Mouse (Mus musculus): ENCODE measurements around the gene Tbrg1. TPM values are rescaled to one million over a fixed set of nuclear protein-coding genes. Genes with fewer than 3 reads are reported as not detected.

Gene Tbrg1
- polyA plus RNA-seq, 1 experiment, result 159 TPM

DNA sequence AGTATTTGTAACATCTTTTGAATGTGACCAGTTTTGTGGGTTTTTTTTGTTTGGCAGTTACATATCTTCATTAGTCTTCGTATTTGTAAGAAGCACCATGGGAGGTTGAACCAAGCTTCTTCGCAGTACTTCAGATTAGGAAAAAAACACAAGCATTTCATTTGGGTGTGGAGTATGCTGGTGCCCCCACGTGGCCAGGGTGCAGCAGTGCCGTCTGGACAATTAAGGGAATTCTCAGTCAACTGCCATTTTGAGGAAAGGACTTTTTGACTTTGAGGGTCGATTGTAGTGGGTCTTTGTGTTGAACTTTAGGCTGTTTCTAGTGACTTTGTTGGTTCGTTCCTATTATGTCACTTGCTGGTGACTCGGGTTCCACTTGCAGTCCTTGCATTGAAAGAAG lies 20.8 kb downstream of the Tbrg1 start:
- TF ChIP-seq POLR2A (IDR thresholded peaks at IDR 0.05; ENCODE audit: low read depth, low read length) (no peak), CTCF (IDR thresholded peaks at IDR 0.05; ENCODE audit: borderline replicate concordance, insufficient read depth, low read length) (peak; percentile 73; the same call in 1 of the 2 replicates)
- no peak overlapping the region for H3K4me3 ChIP-seq (ENCODE audit: insufficient read depth, low read length)
- peaks cover 6% of the 10 kb centered on the region; the same call in 1 of the 2 replicates for H3K4me1 ChIP-seq (ENCODE audit: control insufficient read depth, insufficient read depth, low read length)
- no peak overlapping the region for H3K27ac ChIP-seq (ENCODE audit: insufficient read depth, low read length)

DNA sequence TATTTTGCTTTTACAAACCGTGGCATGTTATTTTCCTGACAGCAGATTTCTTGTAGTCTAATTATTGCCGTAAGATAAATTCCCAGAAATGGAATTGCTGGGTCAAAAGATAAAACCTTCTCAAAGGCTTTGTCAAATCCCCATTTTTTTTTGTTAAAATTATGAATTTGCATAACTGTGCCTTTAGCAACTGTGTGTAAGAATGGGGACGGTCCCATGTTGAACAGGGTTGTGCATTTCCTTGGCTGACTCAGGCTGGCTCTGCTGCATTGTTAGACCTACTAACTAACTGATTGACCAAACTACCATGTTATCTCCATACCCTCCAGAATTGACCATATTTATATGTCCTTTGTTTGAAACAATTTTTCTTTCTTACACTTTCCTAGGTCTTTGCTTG lies 22.8 kb downstream of the Tbrg1 start:
- Histone ChIP-seq H3K27ac (ENCODE audit: insufficient read depth, low read length) (no peak overlapping the region), H3K4me3 (ENCODE audit: insufficient read depth, low read length) (no peak overlapping the region), H3K4me1 (ENCODE audit: control insufficient read depth, insufficient read depth, low read length) (peaks cover 9% of the 10 kb centered on the region; the same call in 1 of the 2 replicates)
- TF ChIP-seq CTCF (IDR thresholded peaks at IDR 0.05; ENCODE audit: borderline replicate concordance, insufficient read depth, low read length) (no peak), POLR2A (IDR thresholded peaks at IDR 0.05; ENCODE audit: low read depth, low read length) (no peak)

DNA sequence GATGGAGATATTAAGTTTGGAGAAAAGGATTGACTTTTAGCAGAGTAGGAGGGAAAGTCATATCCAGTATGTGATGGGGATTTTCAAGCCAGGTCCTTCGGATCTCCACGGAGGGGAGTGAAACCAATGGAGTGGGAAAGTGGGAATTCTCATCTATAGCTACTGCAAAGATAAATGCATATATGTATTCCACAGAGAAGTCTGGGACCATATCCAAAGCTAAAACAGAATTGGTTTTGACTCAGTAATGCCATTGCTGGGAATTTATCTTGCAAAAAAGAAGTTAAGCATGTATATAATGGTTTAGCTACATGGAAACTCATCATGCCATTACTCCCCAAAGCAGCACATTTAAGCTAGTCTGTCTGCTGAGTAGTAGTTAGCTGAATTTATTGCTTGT lies 24.8 kb downstream of the Tbrg1 start:
- H3K27ac ChIP-seq (ENCODE audit: insufficient read depth, low read length), result no peak overlapping the region
- TF ChIP-seq CTCF (IDR thresholded peaks at IDR 0.05; ENCODE audit: borderline replicate concordance, insufficient read depth, low read length) (no peak), POLR2A (IDR thresholded peaks at IDR 0.05; ENCODE audit: low read depth, low read length) (no peak)
- peaks cover 7% of the 10 kb centered on the region; the same call in 1 of the 2 replicates for H3K4me1 ChIP-seq (ENCODE audit: control insufficient read depth, insufficient read depth, low read length)
- H3K4me3 ChIP-seq (ENCODE audit: insufficient read depth, low read length), result no peak overlapping the region

DNA sequence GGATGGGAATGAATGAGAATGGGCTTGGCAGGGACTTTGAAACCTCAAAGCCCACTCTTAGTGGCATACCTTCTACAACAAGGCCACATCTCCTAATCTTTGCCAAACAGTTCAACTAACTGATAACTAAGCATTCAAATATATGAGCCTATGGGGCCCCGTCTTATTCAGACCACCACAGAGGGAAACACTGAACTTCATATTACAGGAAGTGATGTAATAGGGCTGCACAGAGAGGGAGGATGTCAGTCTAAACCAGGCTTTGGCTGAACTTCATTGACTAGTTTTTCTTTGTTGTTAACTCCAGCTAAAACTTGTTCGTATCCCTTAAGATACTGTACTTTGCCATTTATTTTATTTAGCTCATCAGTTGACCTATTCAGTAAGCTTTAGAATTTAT lies 27.2 kb downstream of the Tbrg1 start:
- Histone ChIP-seq H3K4me3 (ENCODE audit: insufficient read depth, low read length) (no peak overlapping the region), H3K4me1 (ENCODE audit: control insufficient read depth, insufficient read depth, low read length) (0 out of 2 replicates have a peak, but pooled peaks cover 3% of the 10 kb centered on the region), H3K27ac (ENCODE audit: insufficient read depth, low read length) (no peak overlapping the region)
- no peak for TF ChIP-seq POLR2A (IDR thresholded peaks at IDR 0.05; ENCODE audit: low read depth, low read length)
- no peak for TF ChIP-seq CTCF (IDR thresholded peaks at IDR 0.05; ENCODE audit: borderline replicate concordance, insufficient read depth, low read length)

DNA sequence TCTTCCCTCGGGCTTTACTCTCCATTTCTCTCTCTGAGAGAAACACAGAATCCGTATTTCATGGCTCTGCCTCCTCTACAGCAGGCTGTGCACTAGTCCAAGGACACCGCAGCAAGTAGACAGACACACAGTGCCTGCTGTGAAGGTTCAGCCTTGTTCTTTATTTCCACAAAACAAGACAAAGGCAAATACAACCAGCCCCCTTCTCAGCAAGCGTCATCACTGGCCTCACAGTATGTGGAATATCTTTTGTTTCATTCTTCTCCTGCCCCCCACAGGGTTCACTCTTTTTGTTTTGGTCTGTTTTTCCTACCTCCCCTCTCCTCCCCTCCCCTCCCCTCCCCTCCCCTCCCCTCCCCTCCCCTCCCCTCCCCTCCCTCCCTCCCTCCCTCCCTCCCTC lies 28.5 kb downstream of the Tbrg1 start:
- TF ChIP-seq POLR2A (IDR thresholded peaks at IDR 0.05; ENCODE audit: low read depth, low read length) (no peak), CTCF (IDR thresholded peaks at IDR 0.05; ENCODE audit: borderline replicate concordance, insufficient read depth, low read length) (no peak)
- no peak overlapping the region for H3K4me3 ChIP-seq (ENCODE audit: insufficient read depth, low read length)
- H3K4me1 ChIP-seq (ENCODE audit: control insufficient read depth, insufficient read depth, low read length), result 0 out of 2 replicates have a peak, but pooled peaks cover 3% of the 10 kb centered on the region
- H3K27ac ChIP-seq (ENCODE audit: insufficient read depth, low read length), result no peak overlapping the region

DNA sequence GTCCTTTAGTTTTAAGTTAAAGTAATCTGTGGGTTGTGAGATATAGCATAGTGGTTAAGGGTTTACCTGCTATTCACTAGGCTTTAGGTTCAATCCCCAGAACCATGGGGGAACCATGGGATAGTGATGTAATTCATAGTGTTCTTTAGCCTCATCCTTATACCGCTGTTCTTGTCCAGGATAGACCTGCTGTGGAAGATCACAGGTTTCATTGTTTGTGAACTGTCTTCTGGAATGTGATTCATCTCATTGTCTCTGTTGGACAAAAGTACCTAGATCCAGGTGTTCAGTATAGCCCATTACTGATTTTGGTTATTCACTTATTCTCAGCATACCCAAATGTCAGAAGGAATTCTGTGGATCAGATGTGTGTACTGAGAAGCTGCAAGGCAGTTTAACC lies 29.8 kb downstream of the Tbrg1 start:
- no peak for TF ChIP-seq CTCF (IDR thresholded peaks at IDR 0.05; ENCODE audit: borderline replicate concordance, insufficient read depth, low read length)
- TF ChIP-seq POLR2A (IDR thresholded peaks at IDR 0.05; ENCODE audit: low read depth, low read length), result no peak
- H3K4me1 ChIP-seq (ENCODE audit: control insufficient read depth, insufficient read depth, low read length), result 0 out of 2 replicates have a peak, but pooled peaks cover 3% of the 10 kb centered on the region

DNA sequence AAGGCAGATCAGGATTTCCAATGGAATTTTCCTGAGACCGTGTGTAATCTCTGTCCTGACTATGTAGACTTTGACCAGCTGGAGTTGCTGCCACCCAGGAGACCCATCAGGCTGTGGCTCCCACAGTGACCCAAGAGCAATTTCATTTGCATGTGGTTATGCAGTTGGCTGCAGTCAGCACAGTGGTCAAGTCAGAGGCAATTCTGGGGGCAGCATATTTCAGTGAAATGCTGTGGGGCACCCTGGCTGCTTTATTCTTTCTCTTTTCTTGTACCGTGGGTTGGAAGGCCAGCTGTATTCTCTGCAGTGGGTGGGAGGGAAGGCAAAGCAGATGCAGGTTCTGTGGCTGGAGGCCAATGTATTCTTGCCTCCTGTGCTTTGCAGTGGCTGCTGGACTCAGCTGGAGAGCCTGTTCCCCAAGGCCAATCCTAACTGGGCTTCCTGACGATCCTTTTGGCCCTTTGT lies 31.0 kb downstream of the Tbrg1 start:
- 0 out of 2 replicates have a peak, but pooled peaks cover 3% of the 10 kb centered on the region for H3K4me1 ChIP-seq (ENCODE audit: control insufficient read depth, insufficient read depth, low read length)
- no peak overlapping the region for H3K4me3 ChIP-seq (ENCODE audit: insufficient read depth, low read length)
- TF ChIP-seq POLR2A (IDR thresholded peaks at IDR 0.05; ENCODE audit: low read depth, low read length), result no peak
- no peak for TF ChIP-seq CTCF (IDR thresholded peaks at IDR 0.05; ENCODE audit: borderline replicate concordance, insufficient read depth, low read length)
- no peak overlapping the region for H3K27ac ChIP-seq (ENCODE audit: insufficient read depth, low read length)

More for the DNA sequence above, 29.8 kb downstream of the Tbrg1 start:
- Histone ChIP-seq H3K4me3 (ENCODE audit: insufficient read depth, low read length) (no peak overlapping the region), H3K27ac (ENCODE audit: insufficient read depth, low read length) (no peak overlapping the region)

DNA sequence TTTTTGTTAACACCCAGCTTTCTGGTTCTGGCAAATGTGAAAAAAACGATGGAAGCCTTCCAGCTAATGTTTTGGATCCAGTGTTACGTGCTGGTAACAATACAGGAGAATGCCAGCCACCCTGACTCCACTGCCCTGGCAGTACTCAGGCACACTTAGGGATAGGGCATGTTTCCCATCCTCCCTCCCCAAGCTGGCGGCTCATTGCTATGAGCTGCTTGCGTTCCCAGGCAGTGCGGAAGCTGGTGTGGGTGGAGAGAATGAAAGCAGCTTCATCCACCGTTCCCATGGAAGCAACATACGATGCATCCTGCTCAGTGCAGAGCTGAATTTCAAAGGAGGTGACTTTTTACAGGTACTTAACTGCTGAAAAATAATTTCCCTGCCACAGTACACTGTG lies 31.5 kb downstream of the Tbrg1 start:
- Histone ChIP-seq H3K4me1 (ENCODE audit: control insufficient read depth, insufficient read depth, low read length) (no peaks in the 10 kb centered on the region), H3K27ac (ENCODE audit: insufficient read depth, low read length) (no peak overlapping the region), H3K4me3 (ENCODE audit: insufficient read depth, low read length) (no peak overlapping the region)
- TF ChIP-seq CTCF (IDR thresholded peaks at IDR 0.05; ENCODE audit: borderline replicate concordance, insufficient read depth, low read length) (no peak), POLR2A (IDR thresholded peaks at IDR 0.05; ENCODE audit: low read depth, low read length) (no peak)

DNA sequence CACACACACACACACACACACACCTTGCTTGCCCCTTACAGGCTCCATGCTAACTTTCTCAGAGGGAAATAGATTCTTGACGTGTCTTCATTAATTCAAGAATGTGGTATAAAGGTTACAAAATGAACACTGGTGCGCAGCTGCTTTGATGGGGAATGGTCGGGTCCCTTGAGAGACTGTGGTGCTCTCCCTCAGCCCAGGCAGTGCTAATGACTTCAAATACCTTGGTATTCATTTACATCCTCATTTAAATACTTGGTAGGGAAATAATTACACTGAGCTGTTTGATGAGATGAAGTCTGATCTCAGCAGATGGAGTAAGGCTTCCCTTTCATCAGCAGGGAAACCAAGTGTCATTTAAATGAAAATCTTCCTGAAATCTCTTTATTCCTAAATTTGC lies 32.0 kb downstream of the Tbrg1 start:
- TF ChIP-seq POLR2A (IDR thresholded peaks at IDR 0.05; ENCODE audit: low read depth, low read length), result no peak
- no peak overlapping the region for H3K4me3 ChIP-seq (ENCODE audit: insufficient read depth, low read length)
- H3K4me1 ChIP-seq (ENCODE audit: control insufficient read depth, insufficient read depth, low read length), result no peaks in the 10 kb centered on the region
- no peak overlapping the region for H3K27ac ChIP-seq (ENCODE audit: insufficient read depth, low read length)

DNA sequence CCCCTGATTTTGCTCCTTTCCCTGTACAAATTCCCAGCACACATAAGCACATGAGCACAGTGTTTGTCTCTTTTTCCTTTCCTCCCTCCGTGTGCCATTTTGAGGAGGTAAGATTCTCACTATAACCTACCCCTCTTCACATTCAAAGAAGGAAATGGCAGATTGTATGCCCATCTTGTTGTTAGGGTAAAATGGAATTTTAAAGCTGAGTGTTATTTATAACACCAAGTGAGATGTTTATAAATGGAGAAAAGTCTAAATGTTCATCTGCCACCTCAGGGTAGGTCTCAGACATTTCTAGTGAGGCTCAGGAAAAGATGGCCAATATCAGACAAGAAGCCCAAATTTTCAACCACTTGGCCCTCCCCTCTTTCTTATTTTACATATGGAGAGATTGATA lies 32.6 kb downstream of the Tbrg1 start:
- H3K27ac ChIP-seq (ENCODE audit: insufficient read depth, low read length), result no peak overlapping the region
- H3K4me3 ChIP-seq (ENCODE audit: insufficient read depth, low read length), result no peak overlapping the region
- no peaks in the 10 kb centered on the region for H3K4me1 ChIP-seq (ENCODE audit: control insufficient read depth, insufficient read depth, low read length)
- TF ChIP-seq POLR2A (IDR thresholded peaks at IDR 0.05; ENCODE audit: low read depth, low read length), result no peak

DNA sequence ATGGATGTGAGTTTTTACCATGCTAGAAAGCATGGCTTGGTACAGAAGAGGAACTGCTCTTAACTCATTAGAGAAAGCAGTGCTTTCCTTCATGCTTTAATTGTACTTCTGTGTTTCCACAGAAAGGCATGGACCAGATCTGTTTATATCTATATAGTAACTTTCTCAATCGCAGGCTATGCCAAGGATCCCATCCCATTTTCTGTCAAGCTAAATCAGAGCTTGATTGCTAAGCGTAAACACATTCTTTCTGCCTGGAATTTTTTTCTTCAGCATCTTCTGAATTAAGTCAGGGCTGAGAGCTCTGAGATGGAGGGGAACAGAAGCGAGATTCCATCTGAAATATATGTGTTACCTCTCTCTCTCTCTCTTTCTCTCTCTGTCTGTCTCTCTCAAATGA lies 33.1 kb downstream of the Tbrg1 start:
- TF ChIP-seq POLR2A (IDR thresholded peaks at IDR 0.05; ENCODE audit: low read depth, low read length) (no peak), CTCF (IDR thresholded peaks at IDR 0.05; ENCODE audit: borderline replicate concordance, insufficient read depth, low read length) (no peak)
- Histone ChIP-seq H3K4me1 (ENCODE audit: control insufficient read depth, insufficient read depth, low read length) (no peaks in the 10 kb centered on the region), H3K4me3 (ENCODE audit: insufficient read depth, low read length) (no peak overlapping the region), H3K27ac (ENCODE audit: insufficient read depth, low read length) (no peak overlapping the region)
